Mouse (Mus musculus) T-helper 17 cell (primary cell): ENCODE data around the gene Gm37240.

Source experiments
- in situ Hi-C, 2 experiments: fragments of 300-600 bp; cut with MboI, MseI; formaldehyde crosslinking; loops; 1 replicate in 1 of 2; 2 replicates in 1 of 2; pipeline ENCODE4 v1.15.1; 2025; ENCODE audit warnings: high pct_unique_total_duplicates in 2 of 2

Gene Gm37240

GRCm38 (mm10) chr3:85827815-85828214, 59.5 kb downstream of the Gm37240 start:
- in situ Hi-C loops = no loop called here

GRCm38 (mm10) chr3:85827283-85827682, 60.0 kb downstream of the Gm37240 start:
- in situ Hi-C loops = no loop called here

- in situ Hi-C loops = no loop called here
Observed at GRCm38 (mm10) chr3:85820839-85821548, 66.3 kb downstream of the Gm37240 start.

- in situ Hi-C loops = no loop called here
Observed at GRCm38 (mm10) chr3:85819319-85819718, 68.0 kb downstream of the Gm37240 start.

DNA sequence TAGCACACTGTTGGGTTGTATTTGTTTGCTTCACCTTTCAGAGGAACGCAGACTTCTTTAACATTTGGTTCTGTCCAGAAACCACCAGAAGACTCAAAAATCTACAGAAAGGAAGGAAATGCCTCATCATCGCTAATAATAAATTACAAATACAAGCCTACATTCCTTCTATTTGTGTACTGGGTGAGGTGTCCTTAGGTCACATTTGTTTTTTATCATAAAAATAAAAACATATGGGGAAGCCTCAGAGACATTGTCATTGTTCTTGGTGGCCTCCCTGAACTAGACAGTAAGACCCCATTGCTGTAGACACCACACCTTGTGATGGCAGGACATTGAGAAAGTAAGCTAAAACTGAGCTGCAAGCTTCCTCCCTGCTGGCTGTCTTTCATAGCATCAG, 70.1 kb downstream of the Gm37240 start, which contains the start of gene Fam160a1:
Gene Fam160a1, minus strand, starts transcription at position 101 of the 400 bp plus-strand sequence.
- in situ Hi-C loops = no loop called here

GRCm38 (mm10) chr3:85814241-85814640, 73.1 kb downstream of the Gm37240 start:
- in situ Hi-C loops = no loop called here

- in situ Hi-C loops = no loop called here
Observed at GRCm38 (mm10) chr3:85813101-85814014, 74.0 kb downstream of the Gm37240 start.

- in situ Hi-C loops = no loop called here
Observed at GRCm38 (mm10) chr3:85812010-85812409, 75.3 kb downstream of the Gm37240 start.

GRCm38 (mm10) chr3:85793166-85793565, 94.2 kb downstream of the Gm37240 start:
- in situ Hi-C loops = no loop called here

DNA sequence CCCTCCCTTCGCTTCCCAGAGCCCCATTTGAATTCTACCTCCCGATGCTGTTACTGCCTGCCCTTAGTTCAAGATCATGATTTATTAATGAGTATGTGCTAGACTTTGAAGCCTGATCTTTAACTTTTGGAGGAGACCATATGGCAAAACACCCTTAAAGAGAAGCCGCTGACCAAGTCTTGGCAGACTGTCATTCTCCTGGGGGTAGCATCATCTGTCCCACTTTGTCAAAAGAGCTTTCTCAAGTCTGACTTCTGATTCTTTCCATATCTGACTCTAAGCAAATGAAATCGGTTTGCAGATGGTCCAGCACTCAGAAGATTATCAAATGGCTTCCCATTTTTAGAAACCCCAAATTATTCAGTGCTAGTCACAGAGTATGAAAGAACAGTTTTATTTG, 97.6 kb downstream of the Gm37240 start:
- in situ Hi-C loops = no loop called here

GRCm38 (mm10) chr3:85786501-85786900, 100.8 kb downstream of the Gm37240 start:
- in situ Hi-C loops = no loop called here

DNA sequence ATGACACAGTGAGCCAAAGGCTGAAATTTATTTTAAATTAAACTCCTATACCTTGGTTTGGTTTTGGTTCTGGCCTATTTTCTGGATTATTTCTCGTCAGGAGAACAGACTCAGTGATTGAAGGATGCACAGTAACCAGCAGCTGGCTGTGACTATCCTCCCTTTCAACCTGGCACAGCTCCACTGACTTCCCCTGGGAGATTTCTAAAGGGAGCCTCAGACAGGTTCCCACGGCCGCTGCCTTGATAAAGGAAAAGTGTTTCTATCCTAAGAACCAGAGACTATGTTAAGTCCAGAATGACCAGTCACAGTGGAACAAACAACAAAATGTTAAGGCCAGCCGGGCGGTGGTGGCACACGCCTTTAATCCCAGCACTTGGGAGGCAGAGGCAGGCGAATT, 106.4 kb downstream of the Gm37240 start:
- in situ Hi-C loops = no loop called here

- in situ Hi-C loops = no loop called here
Observed at GRCm38 (mm10) chr3:85780332-85780731, 107.0 kb downstream of the Gm37240 start.

DNA sequence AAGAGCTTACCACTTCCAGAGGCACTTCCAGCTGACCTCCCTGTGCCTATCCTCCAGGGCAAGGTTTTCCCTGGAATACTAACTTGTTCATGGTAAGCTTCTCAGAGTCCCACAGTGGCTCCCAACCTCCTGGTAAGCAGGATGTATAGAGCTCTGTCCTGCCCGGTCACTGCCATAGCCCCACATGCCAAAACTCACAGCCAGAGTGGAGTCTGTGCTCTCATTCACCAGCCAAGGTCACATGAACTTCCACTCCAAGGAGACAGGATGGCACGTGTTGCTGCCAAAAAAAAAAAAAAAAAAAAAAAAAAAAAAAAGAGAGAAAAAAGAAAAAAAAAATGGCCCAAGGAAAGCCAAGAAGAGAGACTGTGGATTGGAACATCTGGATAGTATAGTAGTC, 109.5 kb downstream of the Gm37240 start:
- in situ Hi-C loops = no loop called here

DNA sequence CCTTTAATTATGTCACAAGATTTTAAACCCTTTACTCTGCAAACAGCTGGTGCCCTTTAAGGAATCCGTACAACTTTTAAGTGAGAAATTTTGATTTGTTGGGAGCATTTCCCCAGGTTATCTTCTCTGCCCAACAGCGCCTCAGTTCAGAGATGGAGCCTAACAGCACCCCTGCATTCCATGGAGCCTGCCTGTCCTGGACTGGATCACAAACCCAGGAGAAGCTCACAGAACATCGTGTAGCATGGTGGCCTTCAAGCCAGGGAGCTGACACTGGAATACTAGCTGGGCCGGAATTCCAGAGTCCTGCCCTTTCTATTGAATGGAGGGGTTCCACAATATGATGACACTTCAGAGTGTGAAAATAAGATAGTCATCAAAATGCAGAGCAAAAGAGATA, 110.0 kb downstream of the Gm37240 start:
- in situ Hi-C loops = no loop called here

DNA sequence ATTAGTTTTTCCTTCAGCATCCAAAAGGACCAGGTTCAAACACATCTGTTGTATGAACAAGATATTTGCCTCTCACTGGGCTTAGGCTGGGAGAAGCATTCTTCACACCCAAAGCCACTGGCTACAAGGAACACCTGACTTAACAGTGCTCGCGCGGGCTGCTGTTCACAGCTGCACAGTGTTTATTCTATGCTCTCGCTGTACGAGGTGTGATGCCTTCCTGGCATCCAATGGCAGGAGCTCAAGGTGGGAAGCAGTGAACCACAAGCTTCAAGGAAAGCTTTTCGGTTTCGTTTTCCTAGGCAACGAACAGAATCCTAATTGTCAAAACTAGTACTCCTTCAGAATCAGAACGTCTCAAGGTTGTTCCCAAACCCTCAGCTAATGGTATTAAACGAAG, 110.6 kb downstream of the Gm37240 start:
- in situ Hi-C loops = no loop called here

DNA sequence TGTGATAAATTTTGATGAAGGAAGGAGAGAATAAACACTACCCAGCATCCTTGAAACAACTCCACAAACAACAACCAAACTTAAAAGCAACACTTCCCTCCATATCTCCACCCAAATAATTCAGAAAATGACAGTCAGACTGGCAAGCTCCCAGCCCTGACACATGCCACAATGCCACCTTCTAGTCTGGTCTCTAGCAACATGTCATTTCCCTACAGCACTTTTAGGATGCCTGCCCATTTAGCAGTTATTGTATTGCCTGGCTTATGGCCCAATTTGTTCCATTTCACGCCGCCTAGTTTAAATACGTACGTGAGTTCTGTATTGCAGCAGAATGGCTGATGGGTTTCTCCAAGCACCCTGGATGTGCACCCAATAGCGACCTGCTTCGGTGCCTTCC, 111.2 kb downstream of the Gm37240 start:
- in situ Hi-C loops = no loop called here

- in situ Hi-C loops = no loop called here
Observed at GRCm38 (mm10) chr3:85773886-85774285, 113.4 kb downstream of the Gm37240 start.

DNA sequence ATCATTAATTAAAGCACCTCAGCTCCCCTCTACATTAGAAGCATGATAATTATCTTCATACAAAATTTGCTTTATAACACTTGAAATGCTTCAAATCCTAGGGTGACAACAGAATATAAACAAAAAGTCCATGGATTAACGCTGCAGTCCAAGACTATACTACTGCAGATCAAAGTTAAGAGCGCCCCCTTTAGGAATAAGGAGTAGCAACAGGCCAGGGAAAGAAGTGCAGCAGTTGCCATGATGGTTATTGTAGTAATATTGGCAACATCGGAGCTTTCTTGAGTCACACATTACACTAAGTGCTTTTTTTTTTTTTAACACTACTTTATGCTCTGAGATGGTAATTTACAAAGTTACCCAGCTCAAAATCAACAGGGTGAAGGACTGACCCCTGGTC, 113.9 kb downstream of the Gm37240 start:
- in situ Hi-C loops = no loop called here

GRCm38 (mm10) chr3:85764937-85765337, 122.4 kb downstream of the Gm37240 start:
- in situ Hi-C loops = no loop called here

DNA sequence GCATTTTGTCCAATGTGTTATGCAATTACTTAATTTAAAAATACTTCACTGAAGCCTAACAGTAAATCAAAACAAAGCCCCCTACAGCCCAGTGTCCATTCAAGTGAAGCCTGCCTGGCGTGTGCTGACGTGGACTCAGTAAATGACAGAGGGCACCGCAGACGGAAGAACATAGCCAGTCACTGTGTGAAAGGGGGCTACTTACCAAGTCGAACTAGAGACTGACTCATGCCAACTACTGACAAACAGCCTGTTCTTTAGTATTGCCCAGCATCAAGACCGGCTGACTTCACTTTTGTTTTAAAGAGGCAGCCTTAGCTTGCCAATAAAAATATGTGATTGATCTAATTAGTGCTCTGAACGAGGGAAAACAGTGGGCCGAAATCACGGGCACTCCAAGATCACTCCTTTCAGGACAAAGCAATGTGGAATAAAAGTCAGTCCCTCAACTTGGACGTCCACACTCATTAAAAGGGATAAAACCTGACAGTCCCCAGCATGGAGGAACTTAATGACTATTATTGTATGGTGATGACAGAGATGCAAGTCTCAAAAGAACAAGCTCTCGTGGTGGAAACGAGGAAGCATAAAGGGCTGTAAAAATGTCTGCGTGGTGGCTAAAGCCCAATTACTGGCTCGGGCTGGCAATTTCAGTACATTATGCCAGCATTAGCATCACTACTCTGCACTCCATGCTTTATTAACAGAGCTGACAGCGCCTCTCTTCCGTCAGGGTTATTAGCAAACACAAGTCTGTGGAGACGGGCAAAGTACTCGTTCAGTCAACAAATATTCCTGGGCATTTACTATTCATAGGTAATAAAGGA, 123.1 kb downstream of the Gm37240 start:
- in situ Hi-C loops = no loop called here

DNA sequence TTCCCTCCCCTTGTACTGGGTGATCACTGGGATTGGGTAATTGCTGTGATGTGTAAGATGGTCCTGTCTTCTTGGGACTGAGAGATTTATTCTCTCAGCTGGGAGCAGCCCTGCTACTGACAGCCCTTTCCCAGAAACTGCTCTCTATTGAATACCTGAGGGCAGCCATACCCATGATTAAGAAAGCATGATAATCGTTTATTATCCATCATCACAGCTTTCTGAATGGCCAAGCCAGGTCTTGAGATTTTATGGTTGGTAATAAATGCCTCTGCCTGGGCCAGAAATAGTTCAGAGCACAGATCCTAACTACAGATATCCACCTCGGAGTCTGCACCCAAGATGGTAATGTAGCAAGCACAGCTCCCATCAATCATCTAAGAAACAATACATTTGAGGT, 129.4 kb downstream of the Gm37240 start:
- in situ Hi-C loops = no loop called here
